8 mouse cellular contexts compared by ENCODE assay signal in the genomic region with DNA sequence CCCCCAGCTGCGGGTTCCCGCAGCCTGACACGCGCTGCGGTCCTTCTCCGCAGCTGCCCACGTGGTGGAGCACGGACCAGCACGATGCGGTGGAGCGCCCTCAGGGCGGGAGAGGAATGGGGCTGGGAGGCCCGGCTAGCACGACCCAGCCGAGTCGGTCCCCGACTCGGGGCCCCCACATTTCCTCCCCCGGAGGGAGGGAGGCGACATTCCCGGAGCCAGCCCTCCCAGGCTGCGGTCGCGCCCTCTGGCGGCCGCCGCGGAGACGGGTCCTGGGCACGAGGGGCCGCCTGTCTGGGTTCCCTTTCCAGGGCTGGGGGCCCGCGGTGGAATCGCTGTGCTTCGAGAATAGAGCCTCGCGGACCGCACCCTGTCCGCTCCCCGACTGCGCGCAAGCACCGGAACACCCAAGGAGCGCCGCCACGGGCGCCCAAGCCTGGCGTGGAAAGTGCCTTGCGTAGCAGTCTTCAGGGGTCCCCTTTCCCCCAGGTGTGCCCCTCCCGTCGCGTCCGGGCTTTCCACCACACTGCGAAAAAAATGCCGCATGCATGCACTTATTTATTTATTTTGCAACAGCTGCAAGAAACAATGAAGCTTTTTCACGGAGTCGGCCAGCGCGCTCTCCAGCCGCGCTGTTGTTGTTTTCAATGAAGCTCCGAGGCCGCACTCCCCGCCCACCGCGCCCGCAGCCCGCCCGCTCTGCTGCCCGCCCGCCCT. TPM values are rescaled to one million over a fixed set of nuclear protein-coding genes. Genes with fewer than 3 reads are reported as not detected.
DNase-seq lines count a peak whose midpoint lies in the region; ATAC-seq and TF ChIP-seq lines count a peak whose summit lies in the region.

No protein-coding gene starts in this region.

- H3K4me2 ChIP-seq in embryonic facial prominence, embryonic 15.5 days (replicated peaks): peak overlapping the region; percentile 90
- H3K4me2 ChIP-seq in limb, embryonic 14.5 days (replicated peaks; ENCODE audit: low read depth, low read length, severe bottlenecking): peak overlapping the region; percentile 86
- H3K4me2 ChIP-seq in midbrain, embryonic 15.5 days: peak overlapping the region; percentile 92

- DNase-seq in B cell, adult 2 months: peak; percentile 68 to 74
- peak; percentile 88 for DNase-seq in brain, adult 2 months (ENCODE audit: low read depth, low spot score)
- peak; percentile 81 to 82 for DNase-seq in heart, adult 9 months (ENCODE audit: low spot score in 2 of 2)
- peak; percentile 78 for DNase-seq in kidney, adult 9 months
- DNase-seq in limb, embryonic 14.5 days (ENCODE audit: low spot score): peak; percentile 91
- peak in 1 of 2 experiments; percentile 42 for DNase-seq in spleen, adult 2 months (ENCODE audit: low read depth in 1 of 2, low spot score in 2 of 2)

- peak; percentile 79 for ATAC-seq in embryonic facial prominence, embryonic 15.5 days (ENCODE audit: insufficient number of reproducible peaks, low FRiP score, low TSS enrichment, low read depth)
- peak; percentile 76 for ATAC-seq in limb, embryonic 14.5 days (ENCODE audit: low FRiP score, low read depth)
- peak; percentile 78 for ATAC-seq in midbrain, embryonic 15.5 days (replicated peaks)

- peak overlapping the region; percentile 86 for H3K4me3 ChIP-seq in embryonic facial prominence, embryonic 15.5 days (replicated peaks)
- peak overlapping the region; percentile 82 for H3K4me3 ChIP-seq in limb, embryonic 14.5 days (replicated peaks; ENCODE audit: low read length)
- peak overlapping the region; percentile 86 for H3K4me3 ChIP-seq in midbrain, embryonic 15.5 days
- peak overlapping the region; percentile 81 for H3K4me3 ChIP-seq in spleen, adult 2 months (ENCODE audit: extremely low read depth, insufficient read depth, insufficient read length)

- H3K27ac ChIP-seq in embryonic facial prominence, embryonic 15.5 days (replicated peaks): peak overlapping the region; percentile 100
- H3K27ac ChIP-seq in limb, embryonic 14.5 days (replicated peaks; ENCODE audit: low read depth, low read length): peak overlapping the region; percentile 100
- peak overlapping the region; percentile 100 for H3K27ac ChIP-seq in midbrain, embryonic 15.5 days
- H3K27ac ChIP-seq in spleen, adult 2 months (ENCODE audit: insufficient read depth, low read length): peak overlapping the region; percentile 8; the same call in 1 of the 2 replicates

- TF ChIP-seq CTCF in spleen, adult 2 months (IDR thresholded peaks at IDR 0.05; ENCODE audit: extremely low read depth, insufficient read depth, insufficient read length, insufficient replicate concordance): peak; percentile 65; the same call in 1 of the 2 replicates

- under 1% methylated on average over 58 of the region's 71 CpGs for WGBS in embryonic facial prominence, embryonic 15.5 days
- WGBS in limb, embryonic 14.5 days: 1% methylated on average over 58 of the region's 71 CpGs
- WGBS in midbrain, embryonic 15.5 days: under 1% methylated on average over 71 of the region's 71 CpGs
- WGBS in spleen, adult 2 months: under 1% methylated on average over 68 of the region's 71 CpGs

- H3K9ac ChIP-seq in embryonic facial prominence, embryonic 15.5 days: peak overlapping the region; percentile 62
- H3K9ac ChIP-seq in limb, embryonic 14.5 days (ENCODE audit: low read depth, low read length, severe bottlenecking): peak overlapping the region; percentile 99
- peak overlapping the region; percentile 97 for H3K9ac ChIP-seq in midbrain, embryonic 15.5 days

- no peaks in the 10 kb centered on the region for H3K36me3 ChIP-seq in embryonic facial prominence, embryonic 15.5 days
- H3K36me3 ChIP-seq in limb, embryonic 14.5 days (ENCODE audit: control insufficient read depth, insufficient read depth, low read length): no peaks in the 10 kb centered on the region
- no peaks in the 10 kb centered on the region for H3K36me3 ChIP-seq in midbrain, embryonic 15.5 days (replicated peaks)
- H3K36me3 ChIP-seq in spleen, adult 2 months (ENCODE audit: control insufficient read depth, insufficient read depth, low read length): no peaks in the 10 kb centered on the region

- peaks cover 16% of the 10 kb centered on the region for H3K4me1 ChIP-seq in embryonic facial prominence, embryonic 15.5 days
- H3K4me1 ChIP-seq in limb, embryonic 14.5 days (ENCODE audit: control insufficient read depth, insufficient read depth, low read length): peaks cover 13% of the 10 kb centered on the region; the same call in 1 of the 2 replicates
- H3K4me1 ChIP-seq in midbrain, embryonic 15.5 days: peaks cover 20% of the 10 kb centered on the region
- peaks cover 8% of the 10 kb centered on the region for H3K4me1 ChIP-seq in spleen, adult 2 months (ENCODE audit: control insufficient read depth, insufficient read depth, insufficient read length)

- no peaks in the 10 kb centered on the region for H3K27me3 ChIP-seq in embryonic facial prominence, embryonic 15.5 days
- H3K27me3 ChIP-seq in limb, embryonic 14.5 days (ENCODE audit: control insufficient read depth, insufficient read depth, low read length): no peaks in the 10 kb centered on the region
- no peaks in the 10 kb centered on the region for H3K27me3 ChIP-seq in midbrain, embryonic 15.5 days (replicated peaks)
- peaks cover 33% of the 10 kb centered on the region for H3K27me3 ChIP-seq in spleen, adult 2 months (ENCODE audit: control insufficient read depth, insufficient read depth, low read length)

- no peaks in the 10 kb centered on the region for H3K9me3 ChIP-seq in embryonic facial prominence, embryonic 15.5 days (replicated peaks)
- no peaks in the 10 kb centered on the region for H3K9me3 ChIP-seq in limb, embryonic 14.5 days (ENCODE audit: control insufficient read depth, low read length)
- H3K9me3 ChIP-seq in midbrain, embryonic 15.5 days: no peaks in the 10 kb centered on the region

- 0 out of 2 replicates have a peak, but pooled peaks have one; percentile 46 for TF ChIP-seq POLR2A in limb, embryonic 14.5 days (IDR thresholded peaks at IDR 0.05; ENCODE audit: borderline replicate concordance, extremely low read depth, insufficient read depth, insufficient read length)
- TF ChIP-seq POLR2A in spleen, adult 2 months (IDR thresholded peaks at IDR 0.05; ENCODE audit: low read depth, low read length): no peak

RNA-seq across cellular contexts. Expression of gene Igf1r, which starts 1.7 kb away (rescaled TPM):
- polyA plus RNA-seq in embryonic facial prominence, embryonic 15.5 days (2015; fragmentation: Nextera tagmentation; extraction: Ambion mirVana): 26.2 and 28.8 TPM in 2 replicates
- 34.6 and 41.1 TPM in 2 replicates for polyA plus RNA-seq in limb, embryonic 14.5 days (2012; rRNA removed)
- polyA plus RNA-seq in limb, embryonic 14.5 days (2014; fragmentation: Nextera tagmentation; extraction: Ambion mirVana): 22.5 and 26.9 TPM in 2 replicates
- polyA plus RNA-seq in midbrain, embryonic 15.5 days (2015; fragmentation: Nextera tagmentation; extraction: Ambion mirVana): 27.1 and 27.8 TPM in 2 replicates
- 2.7 and 3.2 TPM in 2 replicates for polyA plus RNA-seq in spleen, adult 2 months (2012; rRNA removed)

Comparison
In these comparisons a context has a peak if more than half of its experiments do, and no peak if none do; other contexts are left out.
1. H3K27ac ChIP-seq: peak in every context shown above with its lines; median percentile 100 in embryonic facial prominence, embryonic 15.5 days; 100 in limb, embryonic 14.5 days; 100 in midbrain, embryonic 15.5 days; 8 in spleen, adult 2 months.